ENCODE assay signal across 28 mouse cellular contexts in genomic region chr6:135758735-135759134, GRCm38 (mm10).
DNase-seq lines count a peak whose midpoint lies in the region; ATAC-seq and TF ChIP-seq lines count a peak whose summit lies in the region.
"Had no signal": no experiment of that assay in that cellular context is flagged by ENCODE, and none has a peak within 500 bp of the region (broad histone marks: within the 10 kb centered on the region; RNA-seq: fewer than 3 reads in every experiment).

No protein-coding gene starts in this region.

- H3K4me1 ChIP-seq in forebrain, embryonic 14.5 days (ENCODE audit: control insufficient read depth, insufficient read depth, low read length) = no peaks in the 10 kb centered on the region
- H3K4me1 ChIP-seq in forebrain, embryonic 15.5 days = no peaks in the 10 kb centered on the region
- H3K4me1 ChIP-seq in hindbrain, embryonic 12.5 days = 0 out of 2 replicates have a peak, but pooled peaks cover 9% of the 10 kb centered on the region
- H3K4me1 ChIP-seq in hindbrain, embryonic 16.5 days (ENCODE audit: control insufficient read depth, insufficient read depth, low read depth, low read length) = no peaks in the 10 kb centered on the region
- H3K4me1 ChIP-seq in kidney, embryonic 15.5 days = no peaks in the 10 kb centered on the region
- H3K4me1 ChIP-seq: embryonic facial prominence, embryonic 13.5 days; embryonic facial prominence, embryonic 15.5 days; forebrain, embryonic 12.5 days had no signal

- WGBS in forebrain, embryonic 14.5 days = 50% methylated on average over 1 of the region's 1 CpGs
- 12% methylated on average over 1 of the region's 1 CpGs for WGBS in forebrain, embryonic 15.5 days
- 31% methylated on average over 1 of the region's 1 CpGs for WGBS in hindbrain, embryonic 12.5 days
- 14% methylated on average over 1 of the region's 1 CpGs for WGBS in hindbrain, embryonic 16.5 days
- 60% methylated on average over 1 of the region's 1 CpGs for WGBS in kidney, embryonic 15.5 days

- H3K4me3 ChIP-seq in forebrain, embryonic 14.5 days (ENCODE audit: low read depth, low read length) = no peak overlapping the region
- no peak overlapping the region for H3K4me3 ChIP-seq in forebrain, embryonic 15.5 days
- no peak overlapping the region for H3K4me3 ChIP-seq in hindbrain, embryonic 12.5 days
- H3K4me3 ChIP-seq in hindbrain, embryonic 16.5 days (ENCODE audit: low read length) = no peak overlapping the region
- H3K4me3 ChIP-seq in kidney, embryonic 15.5 days (replicated peaks) = no peak overlapping the region
- H3K4me3 ChIP-seq: embryonic facial prominence, embryonic 13.5 days; embryonic facial prominence, embryonic 15.5 days; erythroblast, embryonic 14.5 days; forebrain, embryonic 10.5 days; forebrain, embryonic 12.5 days had no signal

- no peaks in the 10 kb centered on the region for H3K36me3 ChIP-seq in forebrain, embryonic 14.5 days (ENCODE audit: control insufficient read depth, insufficient read depth, low read length)
- H3K36me3 ChIP-seq in forebrain, embryonic 15.5 days = no peaks in the 10 kb centered on the region
- no peaks in the 10 kb centered on the region for H3K36me3 ChIP-seq in hindbrain, embryonic 12.5 days
- no peaks in the 10 kb centered on the region for H3K36me3 ChIP-seq in hindbrain, embryonic 16.5 days (ENCODE audit: control insufficient read depth, insufficient read depth, low read length)
- no peaks in the 10 kb centered on the region for H3K36me3 ChIP-seq in kidney, embryonic 15.5 days
- H3K36me3 ChIP-seq: embryonic facial prominence, embryonic 13.5 days; embryonic facial prominence, embryonic 15.5 days; forebrain, embryonic 10.5 days; forebrain, embryonic 12.5 days; G1E had no signal

- no peak overlapping the region for H3K9ac ChIP-seq in forebrain, embryonic 14.5 days (ENCODE audit: low read length)
- no peak overlapping the region for H3K9ac ChIP-seq in forebrain, embryonic 15.5 days (replicated peaks)
- no peak overlapping the region for H3K9ac ChIP-seq in hindbrain, embryonic 12.5 days
- no peak overlapping the region for H3K9ac ChIP-seq in hindbrain, embryonic 16.5 days (ENCODE audit: low read depth, low read length)
- H3K9ac ChIP-seq in kidney, embryonic 15.5 days = no peak overlapping the region
- H3K9ac ChIP-seq: embryonic facial prominence, embryonic 13.5 days; embryonic facial prominence, embryonic 15.5 days; forebrain, embryonic 12.5 days had no signal

- no peaks in the 10 kb centered on the region for H3K27me3 ChIP-seq in forebrain, embryonic 14.5 days (replicated peaks; ENCODE audit: control insufficient read depth, insufficient read depth, low read length)
- H3K27me3 ChIP-seq in forebrain, embryonic 15.5 days = no peaks in the 10 kb centered on the region
- no peaks in the 10 kb centered on the region for H3K27me3 ChIP-seq in hindbrain, embryonic 12.5 days
- H3K27me3 ChIP-seq in hindbrain, embryonic 16.5 days (replicated peaks; ENCODE audit: control insufficient read depth, insufficient read depth, low read length) = no peaks in the 10 kb centered on the region
- no peaks in the 10 kb centered on the region for H3K27me3 ChIP-seq in kidney, embryonic 15.5 days
- H3K27me3 ChIP-seq: CH12.LX; embryonic facial prominence, embryonic 13.5 days; embryonic facial prominence, embryonic 15.5 days; forebrain, embryonic 12.5 days had no signal

- ATAC-seq in forebrain, embryonic 14.5 days = 0 out of 2 replicates have a peak, but pooled peaks have one; percentile 29
- no peak for ATAC-seq in forebrain, embryonic 15.5 days (replicated peaks)
- ATAC-seq in hindbrain, embryonic 12.5 days (ENCODE audit: low FRiP score) = peak; percentile 22; the same call in 1 of the 2 replicates
- ATAC-seq in hindbrain, embryonic 16.5 days = no peak
- ATAC-seq in kidney, embryonic 15.5 days (replicated peaks; ENCODE audit: low FRiP score) = no peak
- ATAC-seq: activated CD4-positive, CD25-positive, alpha-beta regulatory T cell, adult 4 months; CD4-positive, CD25-positive, alpha-beta regulatory T cell, adult 4 months; forebrain, embryonic 16.5 days had no signal

- H3K9me3 ChIP-seq in forebrain, embryonic 14.5 days (replicated peaks; ENCODE audit: control insufficient read depth, low read length) = no peaks in the 10 kb centered on the region
- no peaks in the 10 kb centered on the region for H3K9me3 ChIP-seq in forebrain, embryonic 15.5 days
- no peaks in the 10 kb centered on the region for H3K9me3 ChIP-seq in hindbrain, embryonic 12.5 days (replicated peaks)
- no peaks in the 10 kb centered on the region for H3K9me3 ChIP-seq in hindbrain, embryonic 16.5 days (ENCODE audit: control insufficient read depth, low read length)
- H3K9me3 ChIP-seq in kidney, embryonic 15.5 days (replicated peaks) = no peaks in the 10 kb centered on the region
- H3K9me3 ChIP-seq: embryonic facial prominence, embryonic 13.5 days; embryonic facial prominence, embryonic 15.5 days; forebrain, embryonic 10.5 days; forebrain, embryonic 12.5 days had no signal

- no peak overlapping the region for H3K27ac ChIP-seq in forebrain, embryonic 14.5 days (ENCODE audit: low read depth, low read length)
- no peak overlapping the region for H3K27ac ChIP-seq in forebrain, embryonic 15.5 days (replicated peaks)
- H3K27ac ChIP-seq in hindbrain, embryonic 12.5 days = no peak overlapping the region
- no peak overlapping the region for H3K27ac ChIP-seq in hindbrain, embryonic 16.5 days (ENCODE audit: low read depth, low read length)
- no peak overlapping the region for H3K27ac ChIP-seq in kidney, embryonic 15.5 days
- H3K27ac ChIP-seq: embryonic facial prominence, embryonic 13.5 days; embryonic facial prominence, embryonic 15.5 days; forebrain, embryonic 10.5 days; forebrain, embryonic 12.5 days had no signal

- no peak for TF ChIP-seq CTCF in brain, embryonic 14.5 days (IDR thresholded peaks at IDR 0.05; ENCODE audit: borderline replicate concordance, extremely low read depth, insufficient read depth, insufficient read length)

- no peak for TF ChIP-seq POLR2A in brain, embryonic 14.5 days (IDR thresholded peaks at IDR 0.05; ENCODE audit: borderline replicate concordance, extremely low read depth, insufficient read depth, insufficient read length, poor library complexity, severe bottlenecking)

- DNase-seq in forebrain, embryonic 14.5 days (ENCODE audit: low spot score) = peak; percentile 20
- peak; percentile 88 for DNase-seq in Muller cell, postnatal 12 days (ENCODE audit: inconsistent ontology term)
- DNase-seq in brain, embryonic 14.5 days (ENCODE audit: low read depth) = peak; percentile 37
- DNase-seq: adrenal gland, adult 8-10 months; adrenal gland, postnatal 14 days; adrenal gland, postnatal 36 days; B cell, adult 2 months; cerebellum, adult 11 months; cerebellum, adult 18-20 months; cerebellum, adult 8-10 months; cerebellum, adult 9-11 months; cerebellum, postnatal 14 days; cerebellum, postnatal 36 days; embryo, embryonic 11 days had no signal

- H3K4me2 ChIP-seq in forebrain, embryonic 14.5 days (ENCODE audit: low read length) = no peak overlapping the region
- no peak overlapping the region for H3K4me2 ChIP-seq in forebrain, embryonic 15.5 days (replicated peaks)
- no peak overlapping the region for H3K4me2 ChIP-seq in hindbrain, embryonic 12.5 days (replicated peaks)
- H3K4me2 ChIP-seq in hindbrain, embryonic 16.5 days (ENCODE audit: low read length) = no peak overlapping the region
- H3K4me2 ChIP-seq in kidney, embryonic 15.5 days = no peak overlapping the region
- H3K4me2 ChIP-seq: embryonic facial prominence, embryonic 13.5 days; embryonic facial prominence, embryonic 15.5 days; forebrain, embryonic 12.5 days had no signal

Comparison
In these comparisons a context has a peak if more than half of its experiments do, and no peak if none do; other contexts are left out.
1. ATAC-seq: peak in forebrain, embryonic 14.5 days (single experiment) and hindbrain, embryonic 12.5 days (single experiment); none in forebrain, embryonic 15.5 days (single experiment), hindbrain, embryonic 16.5 days (single experiment) and kidney, embryonic 15.5 days (single experiment).
2. DNase-seq: peak in every context shown above with its lines; median percentile 88 in Muller cell, postnatal 12 days; 37 in brain, embryonic 14.5 days; 20 in forebrain, embryonic 14.5 days.